Comparison of ENCODE assay signal across 19 mouse cellular contexts in genomic region chr14:121936356-121936755, GRCm38 (mm10). TPM values are rescaled to one million over a fixed set of nuclear protein-coding genes. Genes with fewer than 3 reads are reported as not detected.
DNase-seq lines count a peak whose midpoint lies in the region; ATAC-seq and TF ChIP-seq lines count a peak whose summit lies in the region.
"Had no signal": no experiment of that assay in that cellular context is flagged by ENCODE, and none has a peak within 500 bp of the region (broad histone marks: within the 10 kb centered on the region; RNA-seq: fewer than 3 reads in every experiment).

No protein-coding gene starts in this region.

- peaks cover 9% of the 10 kb centered on the region; the same call in 1 of the 2 replicates for H3K36me3 ChIP-seq in intestine, embryonic 14.5 days (ENCODE audit: control insufficient read depth, insufficient read depth, low read length)
- H3K36me3 ChIP-seq in intestine, postnatal 0 days (ENCODE audit: control insufficient read depth, insufficient read depth) = peaks cover 11% of the 10 kb centered on the region; the same call in 1 of the 2 replicates
- H3K36me3 ChIP-seq: forebrain, embryonic 15.5 days had no signal

- DNase-seq in intestine, embryonic 14.5 days (ENCODE audit: low spot score) = peak; percentile 21
- DNase-seq in thymus, postnatal 0 days (ENCODE audit: low spot score) = peak; percentile 1
- DNase-seq in thymus, postnatal 4 days = no peak
- peak; percentile 35 for DNase-seq in naive thymus-derived CD4-positive, alpha-beta T cell, adult 2 months (ENCODE audit: low read depth)
- no peak for DNase-seq in cerebellum, adult 8-10 months
- DNase-seq: adrenal gland, adult 2 months; adrenal gland, postnatal 10 days; adrenal gland, postnatal 25 days; cerebellum, adult 11 months; cerebellum, adult 18-20 months; cerebellum, adult 9-10 months; cerebellum, postnatal 10 days; cerebellum, postnatal 25 days had no signal

- H3K27ac ChIP-seq in intestine, embryonic 14.5 days (ENCODE audit: low read depth) = no peak overlapping the region
- H3K27ac ChIP-seq in intestine, postnatal 0 days (ENCODE audit: low read depth, low read length) = no peak overlapping the region
- H3K27ac ChIP-seq: embryonic facial prominence, embryonic 10.5 days; embryonic facial prominence, embryonic 12.5 days; forebrain, embryonic 13.5 days; forebrain, embryonic 15.5 days had no signal

- H3K4me3 ChIP-seq in intestine, embryonic 14.5 days (ENCODE audit: low read depth, low read length) = no peak overlapping the region
- H3K4me3 ChIP-seq in intestine, postnatal 0 days (ENCODE audit: low read depth, low read length) = no peak overlapping the region
- H3K4me3 ChIP-seq: embryonic facial prominence, embryonic 10.5 days; embryonic facial prominence, embryonic 12.5 days; forebrain, embryonic 13.5 days; forebrain, embryonic 15.5 days had no signal

- no peak for ATAC-seq in intestine, embryonic 14.5 days (replicated peaks; ENCODE audit: low FRiP score, low TSS enrichment, low read depth)
- no peak for ATAC-seq in intestine, postnatal 0 days
- ATAC-seq: forebrain, embryonic 13.5 days; forebrain, embryonic 15.5 days had no signal

- no peak overlapping the region for H3K9ac ChIP-seq in intestine, embryonic 14.5 days (ENCODE audit: low read length)
- no peak overlapping the region for H3K9ac ChIP-seq in intestine, postnatal 0 days (ENCODE audit: low read depth, low read length)
- H3K9ac ChIP-seq: embryonic facial prominence, embryonic 12.5 days; forebrain, embryonic 13.5 days; forebrain, embryonic 15.5 days had no signal

- WGBS in intestine, embryonic 14.5 days = 94% methylated on average over 4 of the region's 4 CpGs
- WGBS in intestine, postnatal 0 days = 91% methylated on average over 4 of the region's 4 CpGs

- no peak overlapping the region for H3K4me2 ChIP-seq in intestine, embryonic 14.5 days (ENCODE audit: low read length)
- no peak overlapping the region for H3K4me2 ChIP-seq in intestine, postnatal 0 days (replicated peaks; ENCODE audit: low read depth)
- H3K4me2 ChIP-seq: embryonic facial prominence, embryonic 12.5 days; forebrain, embryonic 13.5 days; forebrain, embryonic 15.5 days had no signal

- no peak for TF ChIP-seq CTCF in intestine, postnatal 0 days (IDR thresholded peaks at IDR 0.05; ENCODE audit: low read depth)

- no peaks in the 10 kb centered on the region for H3K27me3 ChIP-seq in intestine, embryonic 14.5 days (replicated peaks; ENCODE audit: control insufficient read depth, insufficient read depth, low read length)
- H3K27me3 ChIP-seq in intestine, postnatal 0 days (replicated peaks; ENCODE audit: control insufficient read depth, insufficient read depth, low read length) = no peaks in the 10 kb centered on the region
- H3K27me3 ChIP-seq: embryonic facial prominence, embryonic 12.5 days; forebrain, embryonic 13.5 days; forebrain, embryonic 15.5 days had no signal

- no peaks in the 10 kb centered on the region; the same call in 1 of the 2 replicates for H3K4me1 ChIP-seq in intestine, embryonic 14.5 days (replicated peaks; ENCODE audit: control insufficient read depth, insufficient read depth, low read length)
- H3K4me1 ChIP-seq in intestine, postnatal 0 days (replicated peaks; ENCODE audit: control insufficient read depth, insufficient read depth, low read length) = no peaks in the 10 kb centered on the region
- H3K4me1 ChIP-seq: embryonic facial prominence, embryonic 12.5 days; forebrain, embryonic 13.5 days; forebrain, embryonic 15.5 days had no signal

- H3K9me3 ChIP-seq in intestine, embryonic 14.5 days (ENCODE audit: control insufficient read depth, low read length) = peaks cover 8% of the 10 kb centered on the region; the same call in 1 of the 2 replicates
- H3K9me3 ChIP-seq in intestine, postnatal 0 days (ENCODE audit: control insufficient read depth) = no peaks in the 10 kb centered on the region
- H3K9me3 ChIP-seq: embryonic facial prominence, embryonic 10.5 days; forebrain, embryonic 15.5 days had no signal

RNA-seq across cellular contexts. Expression of gene Gpr18, which starts 20.8 kb away (rescaled TPM):
- polyA plus RNA-seq in intestine, embryonic 14.5 days (2014; fragmentation: Nextera tagmentation; extraction: Ambion mirVana) = 0.23 and 0.62 TPM in 2 replicates
- polyA plus RNA-seq in intestine, postnatal 0 days (2015; fragmentation: Nextera tagmentation; extraction: Ambion mirVana) = 0.10 and 0.13 TPM in 2 replicates
- 5.5 and 6.3 TPM in 2 replicates for polyA plus RNA-seq in thymus, postnatal 0 days (2015; fragmentation: Nextera tagmentation; extraction: Ambion mirVana)
- polyA plus RNA-seq: brain, embryonic 14.5 days had no signal

RNA-seq across cellular contexts. Expression of gene Gpr183, which starts 28.6 kb away (rescaled TPM):
- polyA plus RNA-seq in intestine, embryonic 14.5 days (2014; fragmentation: Nextera tagmentation; extraction: Ambion mirVana) = 3.4 and 4.7 TPM in 2 replicates
- 1.5 and 1.6 TPM in 2 replicates for polyA plus RNA-seq in intestine, postnatal 0 days (2015; fragmentation: Nextera tagmentation; extraction: Ambion mirVana)
- polyA plus RNA-seq in thymus, postnatal 0 days (2015; fragmentation: Nextera tagmentation; extraction: Ambion mirVana) = 12.5 and 13.4 TPM in 2 replicates

RNA-seq across cellular contexts. Expression of gene Ubac2, which starts 57.9 kb away (rescaled TPM):
- 67.5 and 72.4 TPM in 2 replicates for polyA plus RNA-seq in intestine, embryonic 14.5 days (2014; fragmentation: Nextera tagmentation; extraction: Ambion mirVana)
- 39.2 and 39.9 TPM in 2 replicates for polyA plus RNA-seq in intestine, postnatal 0 days (2015; fragmentation: Nextera tagmentation; extraction: Ambion mirVana)
- 90.1 and 102 TPM in 2 replicates for polyA plus RNA-seq in thymus, postnatal 0 days (2015; fragmentation: Nextera tagmentation; extraction: Ambion mirVana)

Comparison
In these comparisons a context has a peak if more than half of its experiments do, and no peak if none do; other contexts are left out.
1. DNase-seq: peak in intestine, embryonic 14.5 days (single experiment), thymus, postnatal 0 days (single experiment) and naive thymus-derived CD4-positive, alpha-beta T cell, adult 2 months (single experiment); none in thymus, postnatal 4 days (single experiment) and cerebellum, adult 8-10 months (single experiment).